Mouse (Mus musculus) stomach, postnatal 0 days (tissue): ENCODE results near the gene Taf3.

Experiments used
- CTCF ChIP-seq: IDR thresholded peaks from 2 replicates; pipeline ENCODE4 v1.5.1; 2016; ENCODE audit warnings: antibody characterized with exemption, low read depth, mild to moderate bottlenecking, moderate library complexity
- EP300 ChIP-seq: optimal IDR thresholded peaks from 2 replicates; pipeline ENCODE3; 2016; ENCODE audit warnings: antibody characterized with exemption

DNA sequence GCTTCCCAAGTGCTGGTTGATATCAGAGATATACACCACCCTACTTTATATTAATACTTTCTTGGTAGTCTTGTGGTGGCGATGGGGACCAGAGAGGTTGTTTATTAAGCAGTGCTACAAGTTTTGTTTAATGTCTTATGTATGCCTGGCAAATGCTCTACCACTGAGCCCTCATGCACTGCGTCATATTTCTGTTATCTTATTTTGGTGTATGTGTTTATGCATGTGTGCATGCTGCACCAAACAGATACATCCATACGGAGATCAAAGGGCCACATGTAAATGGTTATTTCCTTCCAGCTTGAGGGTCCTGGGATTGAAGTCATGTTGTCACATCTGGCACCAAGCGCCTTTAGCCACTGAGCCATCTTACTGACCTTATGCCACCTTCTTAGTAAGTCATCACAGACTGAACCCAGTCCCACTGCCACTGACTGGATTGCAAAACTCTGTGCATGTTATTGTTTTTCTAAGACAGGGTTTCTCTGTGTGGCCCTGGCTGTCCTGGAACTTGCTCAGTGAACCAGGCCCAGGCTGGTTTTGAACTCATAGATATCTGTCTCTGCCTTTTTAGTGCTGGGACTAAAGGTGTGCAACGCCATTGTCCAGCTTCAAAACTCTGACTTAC is 33.2 kb upstream of the Taf3 start:
- no peak for TF ChIP-seq CTCF
- TF ChIP-seq EP300, result no peak
